ENCODE assay signal across 9 mouse cellular contexts in the genomic region with DNA sequence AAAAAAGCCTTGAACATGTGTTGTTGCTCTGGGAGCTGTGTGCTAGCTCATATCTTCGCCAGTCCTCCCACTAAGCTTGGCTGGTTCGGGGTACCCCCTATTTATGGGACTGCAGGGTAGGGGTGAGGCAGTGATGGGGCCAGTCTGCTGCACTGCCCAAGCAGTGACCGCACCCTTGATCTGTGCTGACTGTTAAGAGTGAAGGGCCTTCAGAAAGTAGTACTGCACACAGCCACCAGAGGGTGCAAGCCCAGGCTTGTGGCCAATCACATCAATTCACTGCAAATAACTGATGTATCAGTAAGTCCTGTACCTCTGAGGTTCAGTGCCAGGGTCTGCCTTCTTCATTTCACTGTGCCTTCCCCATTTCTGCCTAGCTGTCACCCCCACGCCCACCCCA. TPM values are rescaled to one million over a fixed set of nuclear protein-coding genes. Genes with fewer than 3 reads are reported as not detected.
DNase-seq lines count a peak whose midpoint lies in the region; ATAC-seq and TF ChIP-seq lines count a peak whose summit lies in the region.
"Had no signal": no experiment of that assay in that cellular context is flagged by ENCODE, and none has a peak within 500 bp of the region (broad histone marks: within the 10 kb centered on the region; RNA-seq: fewer than 3 reads in every experiment).

No protein-coding gene starts in this region.

- no peak overlapping the region for H3K9ac ChIP-seq in kidney, embryonic 15.5 days
- no peak overlapping the region for H3K9ac ChIP-seq in liver, embryonic 11.5 days (ENCODE audit: low read depth, low read length)
- H3K9ac ChIP-seq in stomach, postnatal 0 days (ENCODE audit: low read length), result no peak overlapping the region
- H3K9ac ChIP-seq: embryonic facial prominence, embryonic 15.5 days had no signal

- peaks cover 21% of the 10 kb centered on the region for H3K36me3 ChIP-seq in C2C12 (ENCODE audit: control insufficient read depth, insufficient read depth)
- H3K36me3 ChIP-seq in kidney, embryonic 15.5 days, result peaks cover 36% of the 10 kb centered on the region
- peaks cover 12% of the 10 kb centered on the region for H3K36me3 ChIP-seq in liver, embryonic 11.5 days (ENCODE audit: control insufficient read depth, insufficient read depth, low read length)
- H3K36me3 ChIP-seq in stomach, postnatal 0 days (ENCODE audit: control insufficient read depth, insufficient read depth, low read length), result peaks cover 9% of the 10 kb centered on the region; the same call in 1 of the 2 replicates

- H3K4me3 ChIP-seq in C2C12 (ENCODE audit: insufficient read depth, poor library complexity, severe bottlenecking), result no peak overlapping the region
- no peak overlapping the region for H3K4me3 ChIP-seq in kidney, embryonic 15.5 days (replicated peaks)
- H3K4me3 ChIP-seq in liver, embryonic 11.5 days (ENCODE audit: low read depth, low read length), result no peak overlapping the region
- no peak overlapping the region for H3K4me3 ChIP-seq in stomach, postnatal 0 days (ENCODE audit: low read depth, low read length)
- H3K4me3 ChIP-seq: embryonic facial prominence, embryonic 15.5 days had no signal

- DNase-seq in adrenal gland, adult 2 months, result peak; percentile 83
- peak; percentile 82 for DNase-seq in embryo, embryonic 10.5 days (ENCODE audit: low spot score)
- DNase-seq in gastrocnemius, postnatal 4 days (ENCODE audit: low spot score in 2 of 2), result peak; percentile 68 to 77
- DNase-seq in liver, embryonic 11.5 days (ENCODE audit: low spot score), result no peak
- DNase-seq in naive thymus-derived CD4-positive, alpha-beta T cell, adult 2 months (ENCODE audit: low read depth), result peak; percentile 84
- peak; percentile 84 for DNase-seq in stomach, postnatal 0 days (ENCODE audit: low spot score)

- H3K27me3 ChIP-seq in C2C12 (ENCODE audit: control insufficient read depth, insufficient read depth, insufficient read length), result no peaks in the 10 kb centered on the region
- no peaks in the 10 kb centered on the region for H3K27me3 ChIP-seq in kidney, embryonic 15.5 days
- peaks cover 16% of the 10 kb centered on the region for H3K27me3 ChIP-seq in liver, embryonic 11.5 days (replicated peaks; ENCODE audit: control insufficient read depth, insufficient read depth, low read length)
- no peaks in the 10 kb centered on the region for H3K27me3 ChIP-seq in stomach, postnatal 0 days (ENCODE audit: control insufficient read depth, insufficient read depth, low read length)
- H3K27me3 ChIP-seq: embryonic facial prominence, embryonic 15.5 days had no signal

- TF ChIP-seq CTCF in C2C12 (IDR thresholded peaks at IDR 0.05; ENCODE audit: control insufficient read depth, insufficient read depth, insufficient read length), result peak; percentile 39
- peak; percentile 93 for TF ChIP-seq CTCF in stomach, postnatal 0 days (IDR thresholded peaks at IDR 0.05; ENCODE audit: low read depth)

- no peak for TF ChIP-seq EP300 in stomach, postnatal 0 days (optimal IDR thresholded peaks at IDR 0.05)

- no peaks in the 10 kb centered on the region for H3K9me3 ChIP-seq in kidney, embryonic 15.5 days (replicated peaks)
- no peaks in the 10 kb centered on the region for H3K9me3 ChIP-seq in liver, embryonic 11.5 days (ENCODE audit: control insufficient read depth, low read length)
- no peaks in the 10 kb centered on the region for H3K9me3 ChIP-seq in stomach, postnatal 0 days (ENCODE audit: control insufficient read depth, low read length)
- H3K9me3 ChIP-seq: embryonic facial prominence, embryonic 15.5 days had no signal

- 31% methylated on average over 4 of the region's 4 CpGs for WGBS in kidney, embryonic 15.5 days
- WGBS in liver, embryonic 11.5 days, result 32% methylated on average over 4 of the region's 4 CpGs
- WGBS in stomach, postnatal 0 days, result 33% methylated on average over 4 of the region's 4 CpGs

- H3K4me2 ChIP-seq in kidney, embryonic 15.5 days, result no peak overlapping the region
- no peak overlapping the region for H3K4me2 ChIP-seq in liver, embryonic 11.5 days
- H3K4me2 ChIP-seq in stomach, postnatal 0 days (replicated peaks; ENCODE audit: low read depth), result no peak overlapping the region
- H3K4me2 ChIP-seq: embryonic facial prominence, embryonic 15.5 days had no signal

- H3K79me3 ChIP-seq in C2C12 (ENCODE audit: low read depth), result no peaks in the 10 kb centered on the region

- H3K79me2 ChIP-seq in C2C12 (ENCODE audit: control insufficient read depth, insufficient read depth), result no peaks in the 10 kb centered on the region

- no peak overlapping the region for H3ac ChIP-seq in C2C12 (ENCODE audit: control insufficient read depth, insufficient read length, low read depth)

- peak; percentile 31 for ATAC-seq in kidney, embryonic 15.5 days (replicated peaks; ENCODE audit: low FRiP score)
- ATAC-seq in liver, embryonic 11.5 days (replicated peaks; ENCODE audit: low FRiP score), result peak; percentile 61
- ATAC-seq in stomach, postnatal 0 days (ENCODE audit: low FRiP score, low TSS enrichment), result peak; percentile 49

- no peak overlapping the region for H3K27ac ChIP-seq in kidney, embryonic 15.5 days
- H3K27ac ChIP-seq in liver, embryonic 11.5 days (ENCODE audit: low read depth, low read length), result no peak overlapping the region
- H3K27ac ChIP-seq in stomach, postnatal 0 days (replicated peaks), result no peak overlapping the region
- H3K27ac ChIP-seq: embryonic facial prominence, embryonic 15.5 days had no signal

- H3K4me1 ChIP-seq in kidney, embryonic 15.5 days, result peaks cover 24% of the 10 kb centered on the region
- peaks cover 7% of the 10 kb centered on the region; the same call in 1 of the 2 replicates for H3K4me1 ChIP-seq in liver, embryonic 11.5 days (replicated peaks; ENCODE audit: control insufficient read depth, insufficient read depth, low read length)
- 0 out of 2 replicates have a peak, but pooled peaks cover 3% of the 10 kb centered on the region for H3K4me1 ChIP-seq in stomach, postnatal 0 days (replicated peaks; ENCODE audit: control insufficient read depth, insufficient read depth)

TF ChIP-seq in C2C12, 6 proteins besides CTCF, POLR2A, EP300 and RAD21:
- TF ChIP-seq FOSL1 (IDR thresholded peaks at IDR 0.05; ENCODE audit: insufficient read depth, low read length, poor library complexity, severe bottlenecking) (no peak), USF1 (IDR thresholded peaks at IDR 0.05; ENCODE audit: low read depth) (no peak)

RNA-seq across cellular contexts. Expression of a gene that starts 13.9 kb away (rescaled TPM):
- polyA plus RNA-seq in C2C12 (2012; fragmentation: generic; extraction: Trizol), result 77.7 TPM
- 10 to 100 TPM; 24.6 to 34.4 TPM for total RNA-seq in adrenal gland, adult 2 months (2021)
- polyA plus RNA-seq in adrenal gland, adult 2 months (2012; rRNA removed), result 35.4 and 45.9 TPM in 2 replicates
- 10 to 100 TPM; 23.7 to 27.2 TPM for total RNA-seq in gastrocnemius, postnatal 4 days (2021)
- polyA plus RNA-seq in kidney, embryonic 15.5 days (2015; fragmentation: Nextera tagmentation; extraction: Ambion mirVana), result 87.5 and 88.5 TPM in 2 replicates
- polyA plus RNA-seq in liver, embryonic 11.5 days (2014; fragmentation: Nextera tagmentation; extraction: Ambion mirVana), result 38.4 and 43.2 TPM in 2 replicates
- polyA plus RNA-seq in stomach, postnatal 0 days (2015; fragmentation: Nextera tagmentation; extraction: Ambion mirVana), result 78.6 and 82.7 TPM in 2 replicates

RNA-seq across cellular contexts. Expression of a gene that starts 20.5 kb away (rescaled TPM):
- 17.2 TPM for polyA plus RNA-seq in C2C12 (2012; fragmentation: generic; extraction: Trizol)
- 10 to 100 TPM; 14.6 to 24.7 TPM for total RNA-seq in adrenal gland, adult 2 months (2021)
- 165 and 232 TPM in 2 replicates for polyA plus RNA-seq in adrenal gland, adult 2 months (2012; rRNA removed)
- 10 to 100 TPM; 18.4 to 19.4 TPM for total RNA-seq in gastrocnemius, postnatal 4 days (2021)
- polyA plus RNA-seq in kidney, embryonic 15.5 days (2015; fragmentation: Nextera tagmentation; extraction: Ambion mirVana), result 24.7 and 25.3 TPM in 2 replicates
- polyA plus RNA-seq in liver, embryonic 11.5 days (2014; fragmentation: Nextera tagmentation; extraction: Ambion mirVana), result 12.3 and 12.4 TPM in 2 replicates
- 17.1 and 19.7 TPM in 2 replicates for polyA plus RNA-seq in stomach, postnatal 0 days (2015; fragmentation: Nextera tagmentation; extraction: Ambion mirVana)

RNA-seq across cellular contexts. Expression of a gene that starts 26.2 kb away (rescaled TPM):
- polyA plus RNA-seq in C2C12 (2012; fragmentation: generic; extraction: Trizol), result 85.1 TPM
- total RNA-seq in adrenal gland, adult 2 months (2021), result 1 to 10 TPM; 3.5 to 6.1 TPM
- polyA plus RNA-seq in adrenal gland, adult 2 months (2012; rRNA removed), result 12.8 and 25.8 TPM in 2 replicates
- 10 to 100 TPM; 60.4 to 60.8 TPM for total RNA-seq in gastrocnemius, postnatal 4 days (2021)
- 3.0 and 3.5 TPM in 2 replicates for polyA plus RNA-seq in kidney, embryonic 15.5 days (2015; fragmentation: Nextera tagmentation; extraction: Ambion mirVana)
- polyA plus RNA-seq in liver, embryonic 11.5 days (2014; fragmentation: Nextera tagmentation; extraction: Ambion mirVana), result 0.39 and 1.4 TPM in 2 replicates
- polyA plus RNA-seq in stomach, postnatal 0 days (2015; fragmentation: Nextera tagmentation; extraction: Ambion mirVana), result 3.2 and 4.5 TPM in 2 replicates

RNA-seq across cellular contexts. Expression of a gene that starts 44.7 kb away (rescaled TPM):
- 27.2 TPM for polyA plus RNA-seq in C2C12 (2012; fragmentation: generic; extraction: Trizol)
- total RNA-seq in adrenal gland, adult 2 months (2021), result 10 to 100 TPM; 41.9 to 46.8 TPM
- 70.6 and 71.2 TPM in 2 replicates for polyA plus RNA-seq in adrenal gland, adult 2 months (2012; rRNA removed)
- 10 to 100 TPM; 44.2 to 52.2 TPM for total RNA-seq in gastrocnemius, postnatal 4 days (2021)
- 62.4 and 70.4 TPM in 2 replicates for polyA plus RNA-seq in kidney, embryonic 15.5 days (2015; fragmentation: Nextera tagmentation; extraction: Ambion mirVana)
- 51.8 and 52.9 TPM in 2 replicates for polyA plus RNA-seq in liver, embryonic 11.5 days (2014; fragmentation: Nextera tagmentation; extraction: Ambion mirVana)
- polyA plus RNA-seq in stomach, postnatal 0 days (2015; fragmentation: Nextera tagmentation; extraction: Ambion mirVana), result 22.3 and 27.6 TPM in 2 replicates

RNA-seq across cellular contexts. Expression of a gene that starts 58.5 kb away (rescaled TPM):
- polyA plus RNA-seq in C2C12 (2012; fragmentation: generic; extraction: Trizol), result 48.8 TPM
- total RNA-seq in adrenal gland, adult 2 months (2021), result 10 to 100 TPM; 38.7 to 42.1 TPM
- 51.9 and 66.9 TPM in 2 replicates for polyA plus RNA-seq in adrenal gland, adult 2 months (2012; rRNA removed)
- total RNA-seq in gastrocnemius, postnatal 4 days (2021), result 10 to 100 TPM; 81.4 to 82.4 TPM
- 12.6 and 14.3 TPM in 2 replicates for polyA plus RNA-seq in kidney, embryonic 15.5 days (2015; fragmentation: Nextera tagmentation; extraction: Ambion mirVana)
- polyA plus RNA-seq in liver, embryonic 11.5 days (2014; fragmentation: Nextera tagmentation; extraction: Ambion mirVana), result 11.0 and 11.9 TPM in 2 replicates
- 4.1 and 5.1 TPM in 2 replicates for polyA plus RNA-seq in stomach, postnatal 0 days (2015; fragmentation: Nextera tagmentation; extraction: Ambion mirVana)
